Mouse (Mus musculus) limb, embryonic 15.5 days (tissue): Measurements from ENCODE around the gene Tfg. TPM values are rescaled to one million over a fixed set of nuclear protein-coding genes. Genes with fewer than 3 reads are reported as not detected.

Experiments
- ATAC-seq: fragments of 200-750 bp; cut with Nextera tagmentation; 2 replicates; pipeline ENCODE4 v1.8.0; 2017; ENCODE audit warnings: low read depth, moderate TSS enrichment; ENCODE audit not compliant: insufficient number of reproducible peaks, low FRiP score, low TSS enrichment
- H3K27ac ChIP-seq: fragments of 300-500 bp; sonication (generic); 2 replicates; pipeline ENCODE4 v1.5.1; 2015; ENCODE audit warnings: moderate library complexity, mild to moderate bottlenecking, inconsistent platforms
- H3K27me3 ChIP-seq: fragments of 300-500 bp; sonication (generic); 2 replicates; pipeline ENCODE4 v1.6.1; 2015; ENCODE audit warnings: inconsistent platforms
- H3K36me3 ChIP-seq: fragments of 300-500 bp; sonication (generic); 2 replicates; pipeline ENCODE4 v1.6.1; 2015; ENCODE audit warnings: inconsistent platforms
- H3K4me1 ChIP-seq: fragments of 300-500 bp; sonication (generic); 2 replicates; pipeline ENCODE4 v1.6.1; 2015; ENCODE audit warnings: inconsistent platforms
- H3K4me2 ChIP-seq: fragments of 300-500 bp; sonication (generic); 2 replicates; pipeline ENCODE4 v1.6.1; 2015; ENCODE audit warnings: mild to moderate bottlenecking, inconsistent platforms
- H3K4me3 ChIP-seq: fragments of 300-500 bp; sonication (generic); 2 replicates; pipeline ENCODE4 v1.5.1; 2015; ENCODE audit warnings: mild to moderate bottlenecking, inconsistent platforms
- H3K9ac ChIP-seq: fragments of 300-500 bp; sonication (generic); 2 replicates; pipeline ENCODE4 v1.6.1; 2015; ENCODE audit warnings: inconsistent platforms
- H3K9me3 ChIP-seq: fragments of 300-500 bp; sonication (generic); 2 replicates; pipeline ENCODE4 v1.6.1; 2016; ENCODE audit warnings: inconsistent platforms
- WGBS: fragments of 180-500 bp; shearing (Covaris S2); methylation state at CpG from one replicate; pipeline ENCODE4 v1.1.7; 2015; 5-methylcytosine and 5-hydroxymethylcytosine counted together
- polyA plus RNA-seq: library from polyadenylated mRNA; unstranded; fragments of >200 nt; fragmentation: Nextera tagmentation; extraction: Ambion mirVana; gene quantifications from 2 replicates; pipeline ENCODE4 v1.2.1, GENCODE M21; 2015

The Tfg gene
- polyA plus RNA-seq, 1 experiment from 2014 or later: 156 TPM

DNA sequence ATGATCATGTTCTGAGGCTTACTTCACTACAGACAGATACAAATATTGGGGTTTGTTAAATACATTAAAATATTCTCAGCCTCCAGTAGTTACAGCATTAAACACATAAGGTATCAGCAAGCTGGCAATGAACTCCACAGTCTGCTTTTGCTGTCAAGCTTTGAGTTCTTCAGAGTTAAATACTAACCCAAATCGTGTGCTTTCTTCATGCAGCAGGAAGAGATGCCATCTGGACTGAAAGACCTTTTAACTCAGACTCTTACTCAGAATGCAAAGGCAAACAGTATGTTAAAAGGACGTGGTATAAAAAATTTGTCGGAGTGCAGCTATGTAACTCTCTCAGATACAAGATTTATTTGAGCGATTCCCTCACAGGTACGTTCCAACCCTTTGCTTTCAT, 30.5 kb downstream of the Tfg start:
- WGBS: 93% methylated on average over 5 of the region's 5 CpGs
- no peaks in the 10 kb centered on the region for H3K4me1 ChIP-seq
- no peak overlapping the region for H3K4me2 ChIP-seq
- peaks cover 38% of the 10 kb centered on the region for H3K36me3 ChIP-seq
- H3K27ac ChIP-seq: no peak overlapping the region
- no peaks in the 10 kb centered on the region for H3K9me3 ChIP-seq
- H3K27me3 ChIP-seq: no peaks in the 10 kb centered on the region
- no peak overlapping the region for H3K4me3 ChIP-seq
- no peak for ATAC-seq
- no peak overlapping the region for H3K9ac ChIP-seq

DNA sequence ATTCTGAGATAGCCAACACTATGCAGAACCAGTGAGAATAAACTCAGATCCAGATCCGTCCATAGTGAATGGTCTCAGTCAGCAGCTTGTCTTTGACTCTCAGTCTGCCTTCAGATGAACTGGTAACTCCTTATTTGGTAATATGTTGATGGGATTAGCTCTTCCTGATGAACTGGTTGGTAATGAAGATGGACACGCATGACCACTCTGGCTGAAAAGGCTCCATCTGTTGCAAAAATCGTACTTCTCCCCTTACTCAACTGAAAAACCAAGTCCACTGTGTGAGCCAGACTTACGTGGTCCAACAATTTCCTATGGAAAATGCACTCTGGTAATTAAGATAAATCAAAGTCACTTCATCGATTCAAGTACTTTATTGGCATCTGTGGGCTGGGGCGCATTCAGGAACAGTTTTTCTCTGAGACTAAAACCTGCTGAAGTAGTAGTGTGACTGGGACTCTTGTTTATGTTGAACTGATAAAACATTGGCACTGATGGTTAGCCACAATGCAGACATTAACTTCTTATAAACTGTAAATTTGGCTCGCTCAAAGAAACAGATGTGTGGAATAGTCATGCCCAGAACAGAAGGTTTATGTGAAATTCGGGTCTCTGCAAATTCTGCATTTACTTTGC, 36.1 kb downstream of the Tfg start:
- Histone ChIP-seq H3K4me2 (no peak overlapping the region), H3K36me3 (peaks cover 16% of the 10 kb centered on the region), H3K27me3 (no peaks in the 10 kb centered on the region), H3K9ac (no peak overlapping the region), H3K4me1 (no peaks in the 10 kb centered on the region), H3K27ac (no peak overlapping the region), H3K9me3 (no peaks in the 10 kb centered on the region), H3K4me3 (no peak overlapping the region)
- WGBS: 70% methylated on average over 8 of the region's 8 CpGs
- ATAC-seq: no peak

DNA sequence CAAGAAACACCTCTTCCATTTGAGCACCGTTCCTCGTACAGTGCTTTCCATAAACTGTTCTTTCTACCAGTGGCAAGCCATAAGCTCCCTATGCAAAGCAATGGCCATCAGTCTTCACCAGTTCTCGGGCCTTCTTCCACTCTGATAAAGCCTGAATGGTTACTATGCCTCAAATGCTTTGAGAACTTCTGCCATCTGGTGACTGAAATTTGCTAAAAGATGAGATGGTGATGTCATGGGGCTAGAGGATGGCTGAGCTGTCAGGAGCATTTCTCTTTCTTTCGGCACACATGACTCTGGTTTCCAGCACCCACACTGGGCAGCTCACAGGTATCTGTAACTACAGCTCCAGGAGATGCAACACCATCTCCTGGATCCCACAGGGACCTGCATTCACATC, 40.1 kb downstream of the Tfg start:
- Histone ChIP-seq H3K9me3 (no peaks in the 10 kb centered on the region), H3K27me3 (no peaks in the 10 kb centered on the region), H3K4me1 (no peaks in the 10 kb centered on the region), H3K36me3 (no peaks in the 10 kb centered on the region), H3K27ac (no peak overlapping the region), H3K4me3 (no peak overlapping the region), H3K9ac (no peak overlapping the region), H3K4me2 (no peak overlapping the region)
- 75% methylated on average over 4 of the region's 4 CpGs for WGBS
- no peak for ATAC-seq

DNA sequence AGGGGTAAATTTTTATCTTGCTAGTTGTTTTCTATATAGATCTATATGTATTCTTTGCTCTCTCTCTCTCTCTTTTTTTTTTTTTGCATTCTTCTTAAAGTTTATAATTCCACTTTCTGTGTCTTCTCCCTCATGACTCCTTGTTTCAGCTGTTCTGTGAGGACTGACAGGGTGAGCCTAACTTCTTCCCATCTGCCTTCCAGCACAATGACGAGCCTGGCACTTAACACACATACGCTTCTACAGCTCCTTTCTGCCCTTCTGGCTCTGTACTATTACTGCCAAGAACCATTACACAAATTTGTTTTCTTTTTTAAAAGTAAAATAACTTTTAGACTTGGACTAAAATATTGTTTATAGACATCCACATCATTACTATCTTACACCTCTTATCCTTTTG, 43.8 kb downstream of the Tfg start:
- no peaks in the 10 kb centered on the region for H3K27me3 ChIP-seq
- H3K36me3 ChIP-seq: no peaks in the 10 kb centered on the region
- H3K4me3 ChIP-seq: no peak overlapping the region
- no peaks in the 10 kb centered on the region for H3K9me3 ChIP-seq
- 84% methylated on average over 2 of the region's 2 CpGs for WGBS
- no peak overlapping the region for H3K9ac ChIP-seq
- H3K4me2 ChIP-seq: no peak overlapping the region
- H3K4me1 ChIP-seq: no peaks in the 10 kb centered on the region
- H3K27ac ChIP-seq: no peak overlapping the region
- ATAC-seq: no peak

DNA sequence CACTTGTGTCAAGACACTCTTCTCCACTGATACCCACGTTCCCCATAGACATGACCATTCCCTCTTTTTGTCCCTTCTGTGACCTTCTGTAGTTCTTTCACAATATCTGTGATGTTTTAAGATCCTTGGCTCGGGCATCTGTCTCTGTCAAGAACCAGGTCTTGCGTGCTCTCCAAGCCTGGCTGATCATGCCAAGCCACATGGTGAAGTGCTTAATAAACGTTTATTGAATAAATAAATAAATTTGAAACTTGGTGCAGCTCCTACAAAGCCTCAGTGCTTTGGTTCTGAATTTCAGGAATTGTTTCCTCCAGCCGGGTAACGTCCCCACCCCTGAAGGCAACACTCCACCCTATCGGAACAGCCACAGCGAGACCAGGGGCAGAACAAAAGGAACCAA, 46.3 kb downstream of the Tfg start:
- H3K4me2 ChIP-seq: no peak overlapping the region
- no peaks in the 10 kb centered on the region for H3K9me3 ChIP-seq
- H3K27ac ChIP-seq: no peak overlapping the region
- 0 out of 2 replicates have a peak, but pooled peaks cover 2% of the 10 kb centered on the region for H3K4me1 ChIP-seq
- H3K27me3 ChIP-seq: no peaks in the 10 kb centered on the region
- no peak for ATAC-seq
- no peak overlapping the region for H3K4me3 ChIP-seq
- WGBS: 70% methylated on average over 8 of the region's 8 CpGs
- H3K9ac ChIP-seq: no peak overlapping the region
- H3K36me3 ChIP-seq: no peaks in the 10 kb centered on the region

DNA sequence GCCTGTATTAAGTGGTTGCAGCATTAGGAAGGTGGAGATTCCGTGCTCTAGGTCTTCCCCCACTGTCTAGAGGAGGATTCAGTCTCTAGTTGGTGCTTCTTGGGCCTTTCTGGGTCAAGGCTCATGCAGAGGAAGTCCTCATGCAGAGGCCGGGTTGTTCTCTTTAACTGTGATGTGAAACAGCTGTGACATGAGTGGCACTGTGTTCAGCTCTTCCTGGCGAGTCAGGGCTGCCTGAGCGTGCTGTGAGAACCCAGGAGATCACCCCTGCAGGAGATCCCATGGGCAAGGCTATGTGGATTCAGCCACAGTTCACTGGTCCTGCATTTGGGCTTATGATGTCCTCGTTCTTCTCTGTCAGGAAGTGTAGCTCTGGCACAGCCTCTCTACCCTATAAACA, 47.7 kb downstream of the Tfg start:
- 50% methylated on average over 5 of the region's 5 CpGs for WGBS
- Histone ChIP-seq H3K9ac (no peak overlapping the region), H3K4me3 (no peak overlapping the region), H3K4me2 (no peak overlapping the region), H3K36me3 (no peaks in the 10 kb centered on the region), H3K4me1 (0 out of 2 replicates have a peak, but pooled peaks cover 2% of the 10 kb centered on the region), H3K27ac (no peak overlapping the region), H3K27me3 (no peaks in the 10 kb centered on the region), H3K9me3 (no peaks in the 10 kb centered on the region)
- ATAC-seq: no peak

DNA sequence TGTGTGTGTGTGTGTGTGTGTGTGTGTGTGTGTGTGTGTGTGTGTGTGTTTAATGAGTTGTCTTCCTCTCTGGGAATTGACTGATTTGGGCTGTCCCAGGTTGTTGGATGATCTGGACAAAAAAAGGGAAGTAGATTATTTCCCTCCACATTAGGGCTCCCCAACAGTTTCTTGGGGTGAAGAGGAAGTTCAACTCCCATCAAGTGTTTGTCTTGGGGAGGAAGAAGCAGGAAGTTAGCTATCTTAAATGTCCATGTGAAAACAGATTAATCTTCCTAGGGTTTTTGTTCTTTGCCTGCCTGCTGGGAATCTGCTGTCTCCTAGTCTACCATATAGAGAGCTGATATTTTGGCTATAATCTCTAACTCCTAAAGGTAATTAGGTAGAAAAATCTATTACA, 58.4 kb downstream of the Tfg start:
- no peak for ATAC-seq
- no peak overlapping the region for H3K4me2 ChIP-seq
- no peak overlapping the region for H3K9ac ChIP-seq
- H3K9me3 ChIP-seq: no peaks in the 10 kb centered on the region
- H3K36me3 ChIP-seq: no peaks in the 10 kb centered on the region
- no peaks in the 10 kb centered on the region for H3K4me1 ChIP-seq
- no peak overlapping the region for H3K27ac ChIP-seq
- H3K4me3 ChIP-seq: no peak overlapping the region
- no peaks in the 10 kb centered on the region for H3K27me3 ChIP-seq

DNA sequence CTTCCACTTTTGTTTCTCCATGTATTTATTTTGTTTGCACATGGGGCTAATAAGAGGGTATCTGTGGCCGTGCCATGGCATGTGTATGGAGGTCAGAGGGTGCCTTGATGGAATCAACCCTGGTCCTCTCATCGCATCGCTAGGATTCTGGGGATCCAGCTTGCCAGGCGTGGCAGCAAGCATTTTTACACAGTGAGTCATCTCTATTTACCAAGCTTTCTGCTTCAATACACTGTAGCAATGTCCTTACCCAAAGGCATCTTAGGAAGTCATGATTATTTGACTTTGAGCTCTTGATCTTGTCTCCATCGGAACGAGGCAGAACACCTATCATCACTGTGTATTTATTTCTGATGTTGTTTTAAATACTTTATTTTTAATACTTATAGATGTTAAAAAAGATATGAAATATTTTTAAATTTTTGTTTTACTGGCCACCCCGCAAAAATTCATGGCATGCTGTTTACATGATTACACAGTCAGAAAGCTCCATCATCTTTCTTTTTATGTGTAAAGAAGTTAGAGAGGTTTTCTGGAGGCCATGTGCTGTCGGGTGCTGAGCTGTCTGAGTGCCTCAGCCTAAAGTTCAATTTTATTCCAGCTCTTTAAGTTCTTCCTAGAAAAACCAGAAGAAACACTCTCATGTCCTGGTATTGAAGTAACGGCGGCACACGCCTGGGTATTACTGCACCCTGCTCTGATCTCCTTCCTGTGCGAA, 61.9 kb downstream of the Tfg start:
- no peaks in the 10 kb centered on the region for H3K4me1 ChIP-seq
- no peak overlapping the region for H3K4me2 ChIP-seq
- 70% methylated on average over 12 of the region's 12 CpGs for WGBS
- no peaks in the 10 kb centered on the region for H3K27me3 ChIP-seq
- no peaks in the 10 kb centered on the region for H3K9me3 ChIP-seq
- no peak for ATAC-seq
- no peak overlapping the region for H3K27ac ChIP-seq
- no peak overlapping the region for H3K9ac ChIP-seq
- H3K36me3 ChIP-seq: no peaks in the 10 kb centered on the region
- no peak overlapping the region for H3K4me3 ChIP-seq

DNA sequence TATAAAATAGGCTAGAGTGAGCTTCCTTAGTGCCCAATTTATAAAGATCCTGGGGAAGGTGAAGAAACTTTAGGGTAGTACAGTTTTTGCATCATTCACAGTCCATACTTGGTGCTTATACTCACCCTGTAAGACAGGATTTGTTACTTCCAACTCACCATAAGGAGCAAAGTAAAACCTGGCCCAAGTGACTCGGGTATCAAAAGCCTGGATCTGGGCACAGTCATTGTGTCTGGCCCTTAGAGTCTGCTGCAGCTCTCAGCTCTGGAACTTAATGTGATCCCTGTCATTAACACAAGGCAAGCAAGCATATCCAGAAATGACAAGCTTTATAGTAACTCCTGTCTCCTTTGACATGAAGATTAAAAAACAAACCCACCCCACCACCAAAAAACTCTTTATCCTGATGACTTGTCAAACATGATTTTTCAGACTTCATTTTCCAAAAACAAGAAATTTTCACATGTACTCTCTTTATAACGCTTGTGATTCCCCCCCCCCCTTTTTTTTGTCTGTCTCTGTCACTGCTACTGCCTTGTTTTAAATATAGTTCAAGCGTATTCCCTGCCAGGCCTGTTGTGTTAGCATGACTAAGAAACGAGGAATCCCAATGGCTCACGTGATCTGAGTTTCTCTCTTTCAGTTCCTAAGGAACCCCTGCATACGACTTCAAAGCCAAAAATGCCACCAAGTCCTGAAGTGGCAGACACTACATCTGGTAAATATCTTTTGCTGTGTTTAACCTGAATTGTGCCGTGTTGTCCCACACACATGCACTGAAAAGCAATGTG, 70.7 kb downstream of the Tfg start:
- Histone ChIP-seq H3K9me3 (no peaks in the 10 kb centered on the region), H3K4me3 (no peak overlapping the region), H3K4me1 (0 out of 2 replicates have a peak, but pooled peaks cover 4% of the 10 kb centered on the region), H3K27me3 (no peaks in the 10 kb centered on the region), H3K27ac (no peak overlapping the region), H3K4me2 (no peak overlapping the region), H3K9ac (no peak overlapping the region), H3K36me3 (no peaks in the 10 kb centered on the region)
- WGBS: 48% methylated on average over 7 of the region's 7 CpGs
- ATAC-seq: no peak

DNA sequence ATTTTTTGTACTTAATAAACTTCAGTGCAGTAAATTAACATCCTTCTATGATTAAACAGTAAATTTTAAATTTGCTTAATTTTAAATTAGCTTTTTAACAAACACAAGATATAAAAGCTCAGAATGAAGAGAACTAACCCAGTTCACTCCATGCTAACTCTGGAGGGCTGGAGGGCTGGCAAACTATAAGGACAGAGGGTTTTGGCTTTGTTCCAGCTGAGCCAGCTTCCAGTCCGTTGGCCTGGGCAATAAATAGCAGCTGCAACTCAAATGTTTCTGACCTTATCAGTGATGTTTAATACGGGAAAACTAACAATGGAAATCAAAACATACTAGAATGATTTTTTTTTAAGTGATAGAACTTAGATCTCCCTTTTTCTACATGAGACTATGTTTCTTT, 72.0 kb downstream of the Tfg start:
- Histone ChIP-seq H3K36me3 (no peaks in the 10 kb centered on the region), H3K4me3 (no peak overlapping the region), H3K27ac (no peak overlapping the region), H3K9me3 (no peaks in the 10 kb centered on the region), H3K27me3 (no peaks in the 10 kb centered on the region), H3K4me1 (0 out of 2 replicates have a peak, but pooled peaks cover 4% of the 10 kb centered on the region), H3K9ac (no peak overlapping the region), H3K4me2 (no peak overlapping the region)
- no peak for ATAC-seq
- WGBS: 9% methylated on average over 2 of the region's 2 CpGs
